Mouse (Mus musculus): ENCODE measurements around the gene Kcnq1.
A peak's percentile ranks its signal among the peaks of the same experiment; 100 is the strongest.

The Kcnq1 gene

GRCm38 (mm10) chr7:143285440-143285839 is 179.3 kb downstream of the Kcnq1 start:
- DNase-seq: no peak

- no peak for DNase-seq
Measured at GRCm38 (mm10) chr7:143286532-143287290, 180.5 kb downstream of the Kcnq1 start.

GRCm38 (mm10) chr7:143288135-143288534 is 182.0 kb downstream of the Kcnq1 start:
- DNase-seq: no peak

GRCm38 (mm10) chr7:143289082-143289849 is 183.1 kb downstream of the Kcnq1 start:
- no peak for DNase-seq

GRCm38 (mm10) chr7:143294690-143295355 is 188.7 kb downstream of the Kcnq1 start:
- DNase-seq: no peak

- DNase-seq: peak; percentile 38
Measured at GRCm38 (mm10) chr7:143295356-143296000, 189.3 kb downstream of the Kcnq1 start.

GRCm38 (mm10) chr7:143296001-143296379 is 189.8 kb downstream of the Kcnq1 start:
- DNase-seq: no peak

- DNase-seq: peak; percentile 75
Measured at GRCm38 (mm10) chr7:143296384-143296801, 190.2 kb downstream of the Kcnq1 start.

GRCm38 (mm10) chr7:143300037-143300436 is 193.9 kb downstream of the Kcnq1 start:
- no peak for DNase-seq

- DNase-seq: no peak
Measured at GRCm38 (mm10) chr7:143300681-143301080, 194.5 kb downstream of the Kcnq1 start.

GRCm38 (mm10) chr7:143302156-143302555 is 196.0 kb downstream of the Kcnq1 start:
- DNase-seq: no peak

GRCm38 (mm10) chr7:143302593-143303238 is 196.6 kb downstream of the Kcnq1 start:
- DNase-seq: no peak

- DNase-seq: no peak
Measured at GRCm38 (mm10) chr7:143303557-143303956, 197.4 kb downstream of the Kcnq1 start.

GRCm38 (mm10) chr7:143305808-143306207 is 199.6 kb downstream of the Kcnq1 start:
- DNase-seq: no peak

- no peak for DNase-seq
Measured at GRCm38 (mm10) chr7:143308001-143308400, 201.8 kb downstream of the Kcnq1 start.

GRCm38 (mm10) chr7:143310311-143310710 is 204.1 kb downstream of the Kcnq1 start:
- DNase-seq: no peak

GRCm38 (mm10) chr7:143310847-143311246 is 204.7 kb downstream of the Kcnq1 start:
- no peak for DNase-seq

GRCm38 (mm10) chr7:143311471-143311870 is 205.3 kb downstream of the Kcnq1 start:
- DNase-seq: no peak

- no peak for DNase-seq
Measured at GRCm38 (mm10) chr7:143313572-143314319, 207.6 kb downstream of the Kcnq1 start.

GRCm38 (mm10) chr7:143318512-143318911 is 212.3 kb downstream of the Kcnq1 start:
- DNase-seq: no peak

GRCm38 (mm10) chr7:143320367-143320766 is 214.2 kb downstream of the Kcnq1 start:
- DNase-seq: no peak

GRCm38 (mm10) chr7:143325051-143325450 is 218.9 kb downstream of the Kcnq1 start:
- no peak for DNase-seq
